Mouse (Mus musculus) thymus, postnatal 36 days (tissue): ENCODE results near the gene Cxcl3.

Source experiments
- DNase-seq, 2 experiments: peaks; one replicate each; pipeline ENCODE4 v3.0.0; 2022; ENCODE audit warnings: mixed read lengths in 2 of 2

Gene Cxcl3

GRCm38 (mm10) chr5:90785659-90786588, at the start of gene Cxcl3:
Gene Cxcl3, plus strand, starts transcription at chr5:90786103.
- no peak for DNase-seq

DNA sequence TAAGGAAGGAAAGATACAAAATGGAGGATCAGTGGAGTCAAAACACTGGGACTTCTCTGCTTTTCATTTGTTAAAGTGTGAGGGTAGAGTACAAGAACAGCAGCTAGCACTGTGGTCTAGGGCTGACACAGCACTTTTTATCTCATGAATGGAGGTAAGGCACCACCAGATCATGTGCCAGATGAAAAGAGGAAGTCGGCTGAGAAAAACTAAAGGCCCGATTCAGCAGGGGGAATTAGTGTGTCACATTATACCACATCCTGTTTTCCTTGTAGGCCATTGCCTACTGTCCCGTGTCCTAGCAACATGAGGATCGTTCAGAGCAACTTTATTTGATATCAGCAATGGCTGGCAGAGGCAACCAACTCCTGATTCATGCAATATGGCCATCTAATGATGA, 43.9 kb upstream of the Cxcl3 start:
- DNase-seq: no peak

DNA sequence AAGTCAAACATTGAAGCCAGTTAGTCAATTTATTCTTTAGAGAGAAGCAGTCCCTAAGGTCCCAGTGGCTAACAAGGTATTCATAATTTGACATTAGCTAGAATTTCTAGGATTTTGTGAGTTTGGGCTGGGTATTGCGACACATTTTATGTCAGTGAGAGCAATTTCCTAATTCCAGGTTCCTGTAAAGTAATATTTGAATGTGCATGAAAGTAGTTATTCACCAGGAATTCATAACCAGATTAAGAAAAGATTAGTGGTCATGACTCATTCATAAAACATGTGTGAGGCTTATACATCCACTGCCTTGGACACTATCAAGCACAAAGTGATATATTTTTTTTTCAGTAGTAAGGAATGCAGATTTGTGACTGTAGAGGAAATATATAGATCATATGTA, 32.0 kb upstream of the Cxcl3 start:
- no peak for DNase-seq

DNA sequence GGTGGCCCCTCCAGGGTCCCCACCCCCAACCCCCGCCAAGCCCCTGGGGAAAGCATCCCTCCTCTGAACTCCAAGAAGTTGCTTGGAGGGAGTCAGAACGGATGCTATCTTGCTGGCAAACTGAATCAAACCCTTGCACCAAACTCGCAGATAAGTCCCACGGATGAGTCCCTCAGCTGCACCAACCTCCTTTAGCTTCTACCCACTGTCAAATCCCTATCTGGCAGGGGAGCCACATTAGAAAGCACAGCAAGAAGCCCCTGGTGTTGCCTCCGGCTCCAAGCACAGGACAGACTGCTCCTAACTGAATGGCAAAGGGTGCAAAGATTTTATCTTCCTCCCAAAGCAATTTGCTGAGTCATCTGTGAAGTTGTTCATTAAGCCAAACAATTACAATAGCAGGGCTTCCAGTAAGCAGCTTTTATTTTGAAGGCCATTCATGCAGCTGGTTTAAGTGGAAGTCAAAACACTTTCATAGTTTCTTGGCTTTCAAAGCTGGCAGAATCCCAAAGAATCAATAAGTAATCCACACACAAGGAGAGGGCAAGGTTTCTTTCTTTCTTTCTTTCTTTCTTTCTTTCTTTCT, 27.8 kb upstream of the Cxcl3 start:
- DNase-seq: no peak

DNA sequence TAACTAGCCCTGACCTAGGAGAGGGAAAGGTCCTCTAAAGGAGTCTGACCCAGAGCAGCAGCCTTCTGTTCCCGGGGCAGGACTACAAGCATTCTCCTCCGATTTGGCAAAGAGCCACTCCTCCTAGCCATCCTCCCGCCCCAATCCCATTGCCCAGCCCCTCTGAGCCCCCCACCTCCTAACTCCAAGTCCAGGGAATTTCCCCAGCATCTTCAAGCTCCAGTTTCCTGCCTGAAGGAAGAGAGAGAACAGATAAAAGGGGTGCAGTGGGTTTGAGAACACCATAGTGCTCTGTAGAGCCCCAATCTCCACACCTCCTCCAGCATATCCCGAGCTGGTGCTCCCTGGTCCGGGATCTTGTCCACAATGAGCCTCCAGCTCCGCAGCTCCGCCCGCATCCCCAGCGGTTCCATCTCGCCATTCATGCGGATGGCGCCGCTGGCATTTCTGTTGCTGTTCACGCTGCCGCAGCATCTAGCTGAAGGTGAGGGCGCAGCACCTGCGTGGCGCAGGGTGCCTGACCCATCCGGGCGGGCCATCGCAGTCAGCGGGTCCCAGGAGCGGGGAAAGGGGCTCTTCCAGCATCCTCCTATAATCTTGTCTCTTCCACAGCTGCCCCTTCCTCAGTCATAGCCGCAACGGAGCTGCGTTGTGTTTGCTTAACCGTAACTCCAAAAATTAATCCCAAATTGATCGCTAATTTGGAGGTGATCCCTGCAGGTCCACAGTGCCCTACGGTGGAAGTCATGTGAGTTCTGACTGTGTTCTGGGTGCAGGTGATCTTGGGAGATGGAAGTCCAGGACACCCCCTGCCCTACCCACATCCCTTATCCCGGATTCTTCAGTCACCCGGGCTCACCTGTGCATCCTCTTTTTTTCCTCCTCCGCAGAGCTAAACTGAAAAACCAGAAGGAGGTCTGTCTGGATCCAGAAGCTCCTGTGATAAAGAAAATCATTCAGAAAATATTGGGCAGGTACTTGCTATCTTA, 26.5 kb upstream of the Cxcl3 start, which contains the start of gene Cxcl5:
Cxcl5 (plus strand) TSS at position 284 of the 989 bp plus-strand sequence.
- DNase-seq: no peak

GRCm38 (mm10) chr5:90760303-90760702, 25.6 kb upstream of the Cxcl3 start:
- DNase-seq: no peak

- DNase-seq: no peak
Measured at GRCm38 (mm10) chr5:90760844-90761243, 25.1 kb upstream of the Cxcl3 start.

DNA sequence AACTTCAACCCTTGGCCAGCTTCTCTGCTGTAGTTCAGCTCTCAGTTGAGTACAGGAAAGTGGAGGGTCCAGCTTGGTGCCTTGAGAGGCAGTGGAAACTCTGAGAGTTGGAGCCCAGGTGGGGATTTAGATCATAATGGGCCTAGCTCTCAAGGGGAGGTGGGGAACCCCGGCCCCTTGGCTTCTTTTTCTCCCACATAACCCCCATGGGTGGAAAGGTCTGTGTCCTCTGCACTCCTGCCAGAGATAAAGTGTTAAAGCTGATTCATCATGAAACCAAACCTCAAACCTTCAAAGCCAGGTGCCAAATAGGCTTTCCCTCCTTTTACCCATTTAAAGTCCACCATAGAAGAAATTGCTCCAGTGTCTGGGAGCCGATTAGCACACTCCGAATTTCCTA, 24.1 kb upstream of the Cxcl3 start:
- DNase-seq: no peak

DNA sequence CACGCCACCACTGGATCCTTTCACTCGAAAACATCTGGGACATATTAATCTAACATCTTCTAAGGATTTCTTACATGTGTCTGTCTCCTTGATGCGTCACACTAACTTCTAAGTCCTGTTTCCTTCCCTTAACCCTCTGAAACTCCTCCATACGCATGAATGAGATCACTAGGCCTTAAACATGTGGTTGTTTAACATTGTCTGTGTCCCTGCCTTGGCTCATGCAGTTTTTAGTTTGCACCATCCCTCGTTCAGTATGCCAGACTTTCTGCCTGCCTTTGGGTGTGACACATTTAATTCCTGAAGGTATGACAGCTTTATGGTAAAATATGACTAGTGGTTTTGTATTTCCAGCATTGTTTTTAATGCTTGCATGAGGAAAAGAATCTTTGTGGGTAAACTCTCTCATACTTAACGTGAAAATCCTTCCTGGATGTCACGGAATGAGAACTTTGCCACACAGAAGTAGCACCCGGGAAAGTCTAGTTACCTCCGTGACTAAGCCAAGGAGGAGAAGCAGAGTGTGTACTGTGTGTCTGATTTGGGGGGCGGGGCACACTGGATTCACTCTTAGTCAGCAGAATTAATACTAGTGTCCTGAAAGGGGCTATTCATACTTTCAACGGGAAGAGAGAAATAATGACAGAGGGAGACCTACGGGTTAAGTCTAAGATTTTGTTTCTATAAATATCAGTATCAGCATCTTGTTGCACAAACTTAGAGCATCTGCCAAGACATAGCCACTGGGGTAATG, 21.8 kb upstream of the Cxcl3 start:
- no peak for DNase-seq

- no peak for DNase-seq
Measured at GRCm38 (mm10) chr5:90765821-90766606, 19.9 kb upstream of the Cxcl3 start.

DNA sequence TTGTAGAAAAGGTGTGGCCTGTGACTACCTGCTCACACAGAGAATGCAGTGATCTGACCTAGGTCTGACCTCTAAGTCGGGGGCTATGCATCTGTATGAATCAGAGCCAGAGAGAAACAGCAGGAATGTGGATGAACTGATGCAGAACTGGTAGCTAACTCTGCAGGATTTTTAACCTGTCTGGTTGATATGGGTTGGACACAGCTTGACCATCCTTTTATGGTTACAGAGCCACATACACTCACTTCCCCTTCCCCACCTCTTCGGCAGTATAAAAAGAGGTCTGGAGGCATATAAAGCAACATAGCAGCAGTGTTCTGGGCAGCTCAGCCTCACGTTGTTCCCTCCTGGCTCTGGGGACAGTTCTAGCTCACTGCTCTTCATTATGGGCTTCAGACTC, 17.7 kb upstream of the Cxcl3 start, which contains the start of gene Ppbp:
Ppbp (plus strand) TSS at position 301 of the 400 bp plus-strand sequence.
- DNase-seq: no peak

GRCm38 (mm10) chr5:90771369-90771768, 14.5 kb upstream of the Cxcl3 start:
- DNase-seq: no peak

- DNase-seq: no peak
Measured at GRCm38 (mm10) chr5:90771880-90772653, 13.8 kb upstream of the Cxcl3 start, which contains the start of gene Pf4. Gene Pf4, plus strand, starts transcription at chr5:90772435.

- no peak for DNase-seq
Measured at GRCm38 (mm10) chr5:90775562-90775961, 10.3 kb upstream of the Cxcl3 start.

DNA sequence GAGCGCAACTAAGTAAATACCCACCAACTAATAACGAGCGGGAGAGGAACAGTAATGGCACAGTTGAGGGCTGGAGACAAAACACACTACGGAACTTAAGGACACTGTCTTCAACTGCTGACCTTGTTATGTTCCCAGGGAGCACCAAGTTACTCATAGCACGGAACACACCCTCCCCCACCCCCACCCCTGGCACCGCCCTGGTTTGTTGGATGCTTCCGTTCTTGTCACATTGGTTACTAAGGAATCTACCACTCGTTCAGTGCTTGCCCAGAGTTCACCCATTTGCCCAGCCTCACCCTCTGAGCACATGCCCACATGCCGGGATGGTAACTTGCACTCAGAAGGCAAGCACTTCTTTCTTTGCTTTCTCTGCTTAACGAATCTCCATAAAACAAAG, 8.3 kb upstream of the Cxcl3 start:
- DNase-seq: no peak

- no peak for DNase-seq
Measured at GRCm38 (mm10) chr5:90778856-90779255, 7.0 kb upstream of the Cxcl3 start.

DNA sequence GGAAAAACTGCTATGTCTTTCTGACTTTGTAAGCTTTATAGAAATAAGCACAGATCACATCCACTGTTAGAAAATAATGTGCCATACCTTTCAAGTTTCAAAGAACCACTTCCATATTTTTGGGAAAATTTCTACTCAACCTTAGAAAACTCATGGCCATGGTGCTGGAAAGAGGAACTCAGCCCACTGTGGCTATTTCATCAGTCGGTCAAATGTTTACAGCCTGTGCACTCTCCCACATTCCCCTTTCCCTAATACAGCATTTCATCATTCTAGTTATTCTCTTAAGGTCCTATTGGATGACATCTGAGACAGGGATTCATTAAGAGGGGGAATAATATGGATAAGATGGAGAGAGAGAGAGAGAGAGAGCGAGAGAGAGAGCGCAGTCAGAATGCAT, 2.2 kb upstream of the Cxcl3 start:
- DNase-seq: no peak

- DNase-seq: no peak
Measured at GRCm38 (mm10) chr5:90788114-90788513, 2.2 kb downstream of the Cxcl3 start.

- DNase-seq: no peak
Measured at GRCm38 (mm10) chr5:90789306-90790073, 3.6 kb downstream of the Cxcl3 start.
